Mouse (Mus musculus) adrenal gland, postnatal 25 days (tissue): Measurements from ENCODE around the gene Sik2. TPM values are rescaled to one million over a fixed set of nuclear protein-coding genes. Genes with fewer than 3 reads are reported as not detected.

Experiments used
- DNase-seq: peaks from one replicate; pipeline ENCODE4 v3.0.0; 2021; ENCODE audit warnings: mixed read lengths
- long read RNA-seq: library from polyadenylated mRNA; stranded (forward); transcript quantifications from one replicate; pipeline ENCODE4 v2.0.0, GENCODE M21; 2021
- total RNA-seq: library from RNA; stranded (reverse); gene quantifications from 2 replicates; pipeline ENCODE4 v1.2.3, GENCODE M21; 2021

Gene Sik2
- total RNA-seq = 61.0 and 78.5 TPM in 2 replicates
- long read RNA-seq, partial matches to known transcripts = 2 of 7 reads
- long read RNA-seq, other reads (novel, unspliced or antisense) = 4 of 7 reads

DNA sequence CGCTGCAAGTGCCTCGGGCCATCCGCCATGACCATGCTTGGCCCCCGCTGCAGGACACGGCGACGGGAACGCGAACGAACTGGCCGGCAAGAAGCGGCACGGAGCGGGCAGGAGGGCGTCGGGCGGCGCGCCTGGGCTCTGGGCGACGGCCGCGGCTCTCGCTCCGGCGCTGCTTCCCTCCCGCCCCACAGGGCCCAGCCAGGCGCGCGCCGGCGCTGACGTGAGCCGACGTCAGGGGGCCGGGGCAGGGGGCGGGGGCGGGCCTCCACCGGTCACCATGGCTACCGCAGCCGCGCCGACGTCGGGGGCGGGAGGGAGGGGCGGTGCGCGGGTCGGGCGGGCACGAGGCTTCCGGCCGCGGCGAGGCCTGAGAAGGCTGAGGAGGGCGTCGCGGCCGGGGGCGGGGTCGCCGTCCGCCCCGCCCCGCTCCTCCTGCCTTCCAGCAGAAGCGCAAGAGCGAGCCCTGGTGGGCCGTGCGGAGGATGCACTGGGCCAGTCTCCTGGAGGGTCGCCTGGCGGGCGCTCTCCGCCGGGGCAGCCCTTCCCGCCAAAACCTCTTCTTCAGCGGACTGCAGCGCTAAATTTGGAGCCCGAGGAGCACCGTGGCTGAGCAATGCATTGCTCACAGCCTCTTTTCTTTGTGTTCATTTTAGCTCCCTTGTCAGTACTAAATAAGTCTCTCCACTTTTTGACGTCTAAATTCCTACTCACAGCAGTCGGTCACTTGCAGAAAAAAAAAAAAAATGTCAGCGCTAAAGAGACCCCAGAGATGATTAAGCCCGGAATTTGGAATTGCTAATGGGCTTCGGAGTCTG lies at the start of gene Sik2:
TSS of gene Sik2 (minus strand) at position 233 of the 815 bp plus-strand sequence.
- DNase-seq = peak; percentile 94

DNA sequence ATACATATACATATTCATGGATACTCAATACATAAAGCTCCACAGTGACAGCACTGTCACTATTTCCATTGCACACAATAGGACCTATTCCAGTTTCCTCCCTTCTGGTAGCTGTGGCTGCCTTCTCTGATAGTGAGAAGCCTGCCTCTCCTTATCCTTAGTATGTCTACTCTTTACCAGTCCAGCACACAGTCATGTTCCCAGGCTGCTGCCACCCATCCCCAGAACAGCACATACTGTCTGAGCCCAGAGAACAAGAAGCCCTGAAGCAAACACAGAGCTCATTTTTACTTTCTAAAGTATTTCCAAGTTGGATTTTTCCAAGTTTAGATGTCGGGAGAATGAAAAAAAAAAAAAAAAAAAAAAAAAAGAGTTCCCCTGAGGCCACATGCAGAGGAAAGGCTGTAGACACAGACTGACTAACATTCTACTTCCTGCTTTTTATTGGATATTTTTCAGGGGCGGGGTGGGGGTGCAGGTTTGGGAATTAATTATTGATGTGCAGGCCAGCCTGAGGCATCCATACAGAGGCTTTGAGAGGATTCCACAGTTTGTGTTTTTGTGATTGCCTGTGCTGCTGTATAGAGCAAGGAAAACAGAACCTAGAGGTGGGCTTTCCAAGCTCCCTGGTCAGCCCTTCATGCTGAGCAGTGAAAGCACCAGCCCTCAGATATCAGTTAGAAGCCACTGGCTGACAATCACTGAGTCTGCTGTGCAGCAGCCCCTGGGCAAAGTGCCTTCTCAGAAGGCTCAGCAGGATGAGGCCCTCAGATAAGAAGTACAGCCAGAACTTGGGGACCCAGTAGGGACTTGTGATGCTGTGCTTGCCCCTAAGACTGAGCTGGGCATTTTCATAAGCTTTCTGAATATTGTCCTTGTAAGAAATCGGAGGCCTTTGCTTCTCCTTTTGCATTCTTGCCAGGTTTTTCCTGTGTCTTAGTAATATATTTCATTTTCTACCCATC lies 47.8 kb upstream of the Sik2 start:
- DNase-seq = no peak

DNA sequence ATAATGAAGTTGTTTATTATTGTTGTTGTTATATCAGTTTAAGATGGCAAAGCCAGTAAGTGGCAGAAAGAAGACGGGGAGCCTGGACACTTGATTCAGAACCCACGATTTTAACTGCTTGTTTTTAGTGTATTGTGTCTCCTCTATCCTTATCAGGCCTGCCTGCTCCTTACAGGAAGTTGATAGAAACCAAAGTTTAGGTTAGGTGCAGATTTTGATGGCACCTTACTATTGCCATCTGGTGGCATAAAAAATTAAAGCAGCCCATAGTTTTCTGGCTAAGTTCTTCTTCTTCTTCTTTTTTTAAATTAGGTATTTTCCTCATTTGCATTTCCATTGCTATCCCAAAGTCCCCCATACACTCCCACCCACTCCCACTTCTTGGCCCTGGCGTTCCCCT lies 43.3 kb upstream of the Sik2 start:
- DNase-seq = no peak

DNA sequence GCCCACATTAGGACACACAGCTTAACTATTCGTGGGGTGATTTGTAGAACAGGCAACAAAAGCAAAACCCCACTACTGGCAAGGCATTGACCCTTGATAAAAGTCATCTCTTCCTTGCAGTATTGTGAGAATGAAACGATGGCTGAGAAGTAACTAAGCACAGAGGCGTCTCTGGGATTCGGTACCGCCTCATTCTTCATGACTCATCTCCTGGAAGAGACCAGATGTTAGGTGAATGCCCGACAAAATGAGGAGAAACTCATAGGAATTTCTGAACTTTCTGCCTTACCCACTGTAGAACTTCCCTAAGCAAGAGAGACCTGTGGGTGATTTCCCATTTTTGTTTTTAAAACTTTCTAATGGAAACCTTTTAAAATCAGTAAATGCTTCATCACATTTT lies 33.3 kb upstream of the Sik2 start:
- no peak for DNase-seq

DNA sequence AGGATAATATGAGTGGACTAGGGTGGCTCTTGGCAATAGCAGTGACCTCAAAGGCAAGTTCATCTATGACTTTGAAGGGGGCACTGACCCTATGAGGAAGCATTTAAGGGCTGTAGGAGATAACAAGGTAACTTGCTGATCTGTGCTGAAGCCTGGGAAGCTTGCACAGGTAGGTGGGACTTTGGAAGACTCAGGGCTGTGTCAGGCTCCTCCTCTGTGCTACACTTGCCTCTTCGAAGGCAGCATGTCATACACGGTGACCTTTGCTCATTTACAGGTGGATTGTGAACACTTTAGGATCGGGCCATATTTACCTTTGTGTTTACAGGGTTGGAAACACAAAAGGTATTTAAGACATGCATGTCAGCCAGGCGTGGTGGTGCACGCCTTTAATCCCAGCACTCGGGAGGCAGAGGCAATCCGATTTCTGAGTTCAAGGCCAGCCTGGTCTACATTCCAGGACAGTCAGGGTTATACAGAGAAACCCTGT lies 32.7 kb upstream of the Sik2 start:
- no peak for DNase-seq

DNA sequence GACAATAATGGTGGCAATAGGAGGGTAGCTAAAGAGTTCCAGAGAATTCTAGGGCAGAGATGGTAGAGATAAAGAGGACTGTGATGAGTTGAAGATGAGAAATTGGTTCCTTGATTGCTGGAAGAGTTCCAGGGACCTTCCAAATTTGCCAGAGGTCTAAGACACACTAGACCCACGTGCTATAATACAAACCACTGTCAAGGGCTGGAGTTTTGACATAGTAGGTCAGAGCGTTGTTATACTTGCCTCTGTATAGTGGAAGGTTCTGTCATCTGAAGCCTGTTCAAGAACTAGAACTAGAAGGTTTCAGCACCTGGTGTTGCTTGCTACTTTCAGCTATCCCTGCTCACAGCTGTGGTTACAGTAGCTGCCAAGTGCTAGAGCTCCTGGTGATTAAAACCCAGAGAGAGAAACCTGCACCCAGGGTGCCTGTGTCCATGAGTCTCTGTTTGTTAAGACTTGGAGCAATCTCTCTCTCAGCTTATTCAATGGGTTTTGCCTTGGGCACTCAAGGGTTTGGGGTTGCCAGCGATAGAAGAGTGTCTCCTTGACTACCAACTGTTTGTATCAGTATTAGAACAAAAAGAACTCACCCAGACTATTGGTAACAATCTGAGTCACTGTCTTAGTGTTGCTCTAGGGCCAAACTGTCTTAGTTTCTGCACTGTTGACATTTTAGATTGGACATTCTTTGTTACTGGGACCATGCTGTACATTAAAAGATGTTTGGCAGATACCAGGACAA lies 24.1 kb upstream of the Sik2 start:
- DNase-seq = no peak

GRCm38 (mm10) chr9:51032291-51032690 lies 23.4 kb upstream of the Sik2 start:
- no peak for DNase-seq

DNA sequence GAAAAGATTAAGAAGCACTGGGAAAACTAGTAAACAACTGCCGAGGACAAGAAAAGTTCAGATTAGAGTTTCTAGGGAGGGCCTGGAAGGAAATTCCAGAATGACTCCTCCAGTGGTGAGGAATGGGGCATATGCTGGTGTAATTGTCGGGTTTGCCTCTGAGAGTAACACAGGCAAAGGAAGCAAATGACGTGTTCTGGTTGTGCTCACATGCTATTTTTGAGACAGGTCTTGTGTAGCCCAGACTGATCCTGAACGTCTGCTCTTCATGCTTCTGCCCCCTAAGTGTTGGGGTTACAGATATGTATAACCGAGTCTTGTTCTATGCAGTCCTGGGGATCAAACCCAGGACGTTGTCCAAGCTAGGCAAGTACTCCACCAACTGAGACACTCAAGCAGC lies 22.7 kb upstream of the Sik2 start:
- DNase-seq = no peak

- no peak for DNase-seq
These were observed 21.3 kb upstream of the Sik2 start for GRCm38 (mm10) chr9:51030147-51030546.

DNA sequence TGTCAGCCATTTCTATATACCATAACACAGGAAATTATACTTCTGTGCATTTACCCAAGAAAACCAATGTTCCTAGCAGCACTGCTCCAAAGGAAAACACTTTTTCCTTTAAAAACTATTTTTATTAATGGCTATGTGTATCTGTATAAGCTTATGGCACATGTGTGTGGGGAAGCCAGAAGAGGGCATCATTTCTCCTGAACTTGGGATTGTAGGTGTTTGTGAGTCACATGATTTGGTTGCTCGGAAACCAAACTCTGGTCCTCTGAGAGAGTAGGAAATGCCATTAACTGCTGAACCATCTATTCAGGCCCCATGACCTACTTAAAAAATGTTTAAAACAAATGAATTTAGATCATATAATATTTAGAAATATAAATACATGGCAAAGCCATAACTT lies 18.1 kb upstream of the Sik2 start:
- DNase-seq = no peak

DNA sequence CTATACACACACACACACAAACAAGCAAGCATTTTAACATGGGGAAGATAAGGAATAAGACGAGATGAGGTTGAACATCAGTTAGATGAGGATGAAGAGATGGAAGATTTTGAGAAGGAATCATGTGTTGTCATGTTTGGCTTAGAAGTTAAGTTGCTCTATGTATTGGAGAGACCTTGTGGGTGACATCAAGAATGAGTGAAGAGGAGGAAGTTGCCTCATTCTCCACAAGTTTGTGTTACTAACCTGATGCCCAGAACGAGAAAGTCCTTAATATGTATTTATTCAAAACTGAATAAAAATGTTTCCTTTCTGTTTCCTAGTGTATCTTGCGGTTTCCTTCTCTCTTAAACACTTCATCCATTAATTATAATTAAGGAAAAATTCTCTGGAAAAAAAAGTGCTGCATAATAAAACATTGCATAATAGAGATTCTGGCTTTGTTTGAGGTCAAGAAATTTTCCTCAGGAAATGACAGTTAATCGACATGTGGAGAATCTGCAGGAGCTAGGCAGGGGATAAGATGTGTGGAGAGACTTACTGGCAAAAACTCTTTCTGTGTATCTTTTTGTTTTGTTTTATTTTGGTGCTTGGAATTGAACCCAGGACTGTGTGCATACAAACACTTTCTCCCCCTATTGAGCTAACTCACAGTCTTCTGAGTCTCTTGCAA lies 12.4 kb upstream of the Sik2 start:
- no peak for DNase-seq

GRCm38 (mm10) chr9:51020351-51020750 lies 11.5 kb upstream of the Sik2 start:
- DNase-seq = no peak

DNA sequence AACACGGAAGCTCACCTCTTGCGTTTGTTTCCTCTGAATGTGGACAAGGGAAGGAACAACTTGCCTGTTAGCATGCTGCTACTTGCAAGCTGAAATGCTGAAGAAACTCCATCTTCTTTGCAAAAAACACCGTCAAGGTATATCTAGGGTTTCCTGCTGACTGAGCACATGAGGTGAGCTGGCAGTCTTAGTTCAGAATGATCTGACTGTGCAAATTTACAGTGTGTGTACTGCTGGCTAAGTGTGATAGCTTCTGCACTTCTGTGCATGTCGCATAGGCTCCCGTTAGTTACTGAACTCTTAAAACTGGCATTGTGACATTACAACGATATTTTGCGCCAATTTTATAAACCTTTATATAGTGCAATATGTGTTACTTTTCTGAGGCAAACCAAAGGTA lies 10.8 kb upstream of the Sik2 start:
- DNase-seq = no peak

- DNase-seq = peak; percentile 5
These were observed 6.9 kb upstream of the Sik2 start for GRCm38 (mm10) chr9:51015732-51016131.

DNA sequence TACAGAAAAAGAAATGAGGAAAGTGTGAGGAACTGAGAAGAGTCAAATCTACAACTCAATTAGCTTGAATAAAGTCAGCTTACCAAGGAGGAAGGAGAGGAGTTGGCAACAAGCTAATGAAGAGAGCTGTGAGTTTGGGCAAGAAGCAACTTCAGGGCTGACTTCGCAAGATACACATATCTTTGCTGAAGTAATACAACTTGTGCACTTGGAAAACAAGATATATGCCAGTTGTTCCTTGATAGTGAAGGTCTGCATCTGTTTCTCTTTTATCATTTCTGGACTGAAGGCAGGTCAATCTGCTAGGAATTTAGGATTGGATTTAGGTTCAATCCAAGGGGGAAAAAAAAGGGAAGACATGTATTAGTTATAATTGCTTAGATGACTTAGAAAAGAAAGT lies 4.8 kb upstream of the Sik2 start:
- DNase-seq = no peak

- DNase-seq = no peak
These were observed 730 bp upstream of the Sik2 start for GRCm38 (mm10) chr9:51009656-51009950.

- peak; percentile 52 for DNase-seq
These were observed 619 bp downstream of the Sik2 start for GRCm38 (mm10) chr9:51008068-51008840.

- no peak for DNase-seq
These were observed 1.2 kb downstream of the Sik2 start for GRCm38 (mm10) chr9:51007726-51008067.

DNA sequence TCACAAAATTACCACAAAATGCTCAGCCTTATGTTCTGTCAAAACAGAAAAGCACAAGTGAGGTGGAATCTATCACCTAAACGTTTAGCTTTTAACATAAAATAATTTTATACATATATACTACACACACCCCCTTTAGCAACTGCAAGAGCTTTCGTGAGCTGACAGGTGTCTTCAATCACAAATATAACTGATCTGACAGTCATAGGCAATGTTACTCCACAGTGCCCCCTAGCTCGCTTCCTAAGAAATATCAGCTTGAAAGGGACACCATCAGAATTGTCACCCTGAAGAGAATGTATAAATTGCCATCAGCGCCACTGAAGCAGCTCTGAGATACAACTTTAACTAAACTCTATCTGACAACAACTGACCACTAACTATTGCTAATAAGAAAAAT lies 2.0 kb downstream of the Sik2 start:
- DNase-seq = peak; percentile 38

- no peak for DNase-seq
These were observed 4.8 kb downstream of the Sik2 start for GRCm38 (mm10) chr9:51004062-51004461.

DNA sequence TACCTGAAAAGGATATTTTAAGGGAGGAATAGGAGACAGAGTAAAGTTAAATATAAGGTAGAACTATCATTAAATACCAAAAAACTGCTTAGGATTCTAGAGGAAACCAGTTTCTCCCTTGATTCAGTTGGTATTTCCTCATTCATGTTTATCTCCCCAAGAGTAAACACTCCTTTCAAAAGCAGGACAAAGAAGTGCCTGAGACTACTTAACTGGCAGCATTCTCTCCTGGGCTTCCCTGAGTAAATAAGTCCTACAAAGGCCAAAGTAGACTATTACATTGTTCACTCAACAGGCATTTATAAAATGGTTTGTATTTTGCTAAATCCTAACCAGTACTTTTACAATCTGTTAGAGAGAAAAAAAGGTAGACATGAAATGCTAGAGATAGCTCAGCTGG lies 22.2 kb downstream of the Sik2 start:
- no peak for DNase-seq
